In genomic region chr2:31255952-31256938, GRCm38 (mm10) we compare ENCODE assay signal across 8 mouse cellular contexts. TPM values are rescaled to one million over a fixed set of nuclear protein-coding genes. Genes with fewer than 3 reads are reported as not detected.
A peak's percentile ranks its signal among the peaks of the same experiment; 100 is the strongest.
DNase-seq lines count a peak whose midpoint lies in the region; ATAC-seq lines count a peak whose summit lies in the region.

No protein-coding gene starts in this region.

- peak; percentile 39 for DNase-seq in adrenal gland, adult 2 months
- DNase-seq in adrenal gland, postnatal 4 days (ENCODE audit: low spot score in 2 of 2), result no peak
- DNase-seq in cerebellum, postnatal 36 days, result peak; percentile 67 to 74
- peak; percentile 36 to 58 for DNase-seq in gastrocnemius, postnatal 36 days
- peak; percentile 74 for DNase-seq in intestine, embryonic 14.5 days (ENCODE audit: low spot score)
- DNase-seq in limb, embryonic 11.5 days (ENCODE audit: low spot score), result peak; percentile 63
- DNase-seq in spleen, adult 18-20 months, result peak; percentile 72 to 74

- H3K9me3 ChIP-seq in intestine, embryonic 14.5 days (ENCODE audit: control insufficient read depth, low read length), result no peaks in the 10 kb centered on the region
- no peaks in the 10 kb centered on the region for H3K9me3 ChIP-seq in limb, embryonic 11.5 days (ENCODE audit: control insufficient read depth, low read length)
- no peaks in the 10 kb centered on the region for H3K9me3 ChIP-seq in midbrain, embryonic 12.5 days

- H3K4me2 ChIP-seq in intestine, embryonic 14.5 days (ENCODE audit: low read length), result peak overlapping the region; percentile 39
- H3K4me2 ChIP-seq in limb, embryonic 11.5 days (ENCODE audit: low read depth, severe bottlenecking), result peak overlapping the region; percentile 1; the same call in 1 of the 2 replicates
- 0 out of 2 replicates have a peak overlapping the region, but pooled peaks have one; percentile 8 for H3K4me2 ChIP-seq in midbrain, embryonic 12.5 days (replicated peaks)

- intact Hi-C loops in gastrocnemius, postnatal 36 days (cut with DNase I), result no loop called here

- H3K9ac ChIP-seq in intestine, embryonic 14.5 days (ENCODE audit: low read length), result peak overlapping the region; percentile 29
- H3K9ac ChIP-seq in limb, embryonic 11.5 days (ENCODE audit: low read length), result peak overlapping the region; percentile 36; the same call in 1 of the 2 replicates
- H3K9ac ChIP-seq in midbrain, embryonic 12.5 days (replicated peaks), result no peak overlapping the region; the same call in 1 of the 2 replicates

- peak overlapping the region; percentile 75 for H3K27ac ChIP-seq in intestine, embryonic 14.5 days (ENCODE audit: low read depth)
- H3K27ac ChIP-seq in limb, embryonic 11.5 days (replicated peaks; ENCODE audit: low read depth, low read length), result no peak overlapping the region
- H3K27ac ChIP-seq in midbrain, embryonic 12.5 days (replicated peaks), result 0 out of 2 replicates have a peak overlapping the region, but pooled peaks have one; percentile 20

- no peaks in the 10 kb centered on the region for H3K27me3 ChIP-seq in intestine, embryonic 14.5 days (replicated peaks; ENCODE audit: control insufficient read depth, insufficient read depth, low read length)
- no peaks in the 10 kb centered on the region for H3K27me3 ChIP-seq in limb, embryonic 11.5 days (ENCODE audit: control insufficient read depth, insufficient read depth, low read length)
- peaks cover 3% of the 10 kb centered on the region; the same call in 1 of the 2 replicates for H3K27me3 ChIP-seq in midbrain, embryonic 12.5 days

- no peak overlapping the region for H3K4me3 ChIP-seq in intestine, embryonic 14.5 days (ENCODE audit: low read depth, low read length)
- H3K4me3 ChIP-seq in limb, embryonic 11.5 days (ENCODE audit: low read depth, low read length), result no peak overlapping the region
- H3K4me3 ChIP-seq in midbrain, embryonic 12.5 days, result no peak overlapping the region

- ATAC-seq in intestine, embryonic 14.5 days (replicated peaks; ENCODE audit: low FRiP score, low TSS enrichment, low read depth), result no peak
- no peak for ATAC-seq in limb, embryonic 11.5 days (ENCODE audit: insufficient number of reproducible peaks, low FRiP score, low TSS enrichment, low read depth)
- no peak for ATAC-seq in midbrain, embryonic 12.5 days (ENCODE audit: low FRiP score, low read depth)

- no peaks in the 10 kb centered on the region for H3K36me3 ChIP-seq in intestine, embryonic 14.5 days (ENCODE audit: control insufficient read depth, insufficient read depth, low read length)
- H3K36me3 ChIP-seq in limb, embryonic 11.5 days (ENCODE audit: control insufficient read depth, insufficient read depth, low read length), result no peaks in the 10 kb centered on the region
- no peaks in the 10 kb centered on the region for H3K36me3 ChIP-seq in midbrain, embryonic 12.5 days

- WGBS in intestine, embryonic 14.5 days, result 14% methylated on average over 21 of the region's 21 CpGs
- 22% methylated on average over 21 of the region's 21 CpGs for WGBS in limb, embryonic 11.5 days
- WGBS in midbrain, embryonic 12.5 days, result 20% methylated on average over 21 of the region's 21 CpGs

- peaks cover 37% of the 10 kb centered on the region for H3K4me1 ChIP-seq in intestine, embryonic 14.5 days (replicated peaks; ENCODE audit: control insufficient read depth, insufficient read depth, low read length)
- H3K4me1 ChIP-seq in limb, embryonic 11.5 days (ENCODE audit: control insufficient read depth, insufficient read depth, low read length), result peaks cover 37% of the 10 kb centered on the region
- H3K4me1 ChIP-seq in midbrain, embryonic 12.5 days, result peaks cover 54% of the 10 kb centered on the region

RNA-seq across cellular contexts. Expression of gene Ncs1, which starts 10.6 kb away (rescaled TPM):
- 10 to 100 TPM in 1 of 2 experiments, 1 to 10 TPM in 1; 3.0 to 12.8 TPM for total RNA-seq in adrenal gland, adult 2 months (2021)
- 2.9 and 3.9 TPM in 2 replicates for polyA plus RNA-seq in adrenal gland, adult 2 months (2012; rRNA removed)
- 10 to 100 TPM in 1 of 2 experiments, 1 to 10 TPM in 1; 8.0 to 15.4 TPM for total RNA-seq in adrenal gland, postnatal 4 days (2021)
- total RNA-seq in gastrocnemius, postnatal 36 days (2021), result 1 to 10 TPM; 4.0 to 4.9 TPM
- polyA plus RNA-seq in intestine, embryonic 14.5 days (2014; fragmentation: Nextera tagmentation; extraction: Ambion mirVana), result 35.3 and 39.1 TPM in 2 replicates
- 59.6 and 61.9 TPM in 2 replicates for polyA plus RNA-seq in limb, embryonic 11.5 days (2014; fragmentation: Nextera tagmentation; extraction: Ambion mirVana)
- polyA plus RNA-seq in midbrain, embryonic 12.5 days (2016; fragmentation: Nextera tagmentation; extraction: Ambion mirVana), result 75.8 and 90.3 TPM in 2 replicates

RNA-seq across cellular contexts. Expression of gene Hmcn2, which starts 58.0 kb away (rescaled TPM):
- under 1 TPM; 0.93 to 0.95 TPM for total RNA-seq in adrenal gland, adult 2 months (2021)
- 8.3 and 9.4 TPM in 2 replicates for polyA plus RNA-seq in adrenal gland, adult 2 months (2012; rRNA removed)
- total RNA-seq in adrenal gland, postnatal 4 days (2021), result 1 to 10 TPM; 2.7 TPM
- 10 to 100 TPM; 28.6 to 30.1 TPM for total RNA-seq in gastrocnemius, postnatal 36 days (2021)
- polyA plus RNA-seq in intestine, embryonic 14.5 days (2014; fragmentation: Nextera tagmentation; extraction: Ambion mirVana), result 10.0 and 10.3 TPM in 2 replicates
- polyA plus RNA-seq in limb, embryonic 11.5 days (2014; fragmentation: Nextera tagmentation; extraction: Ambion mirVana), result not detected in 2 replicates
- 0.09 TPM in 1 of 2 replicates, not detected in the other for polyA plus RNA-seq in midbrain, embryonic 12.5 days (2016; fragmentation: Nextera tagmentation; extraction: Ambion mirVana)

Comparison
In these comparisons a context has a peak if more than half of its experiments do, and no peak if none do; other contexts are left out.
1. DNase-seq: peak in adrenal gland, adult 2 months (single experiment), cerebellum, postnatal 36 days (2 of 2), gastrocnemius, postnatal 36 days (2 of 2), intestine, embryonic 14.5 days (single experiment), limb, embryonic 11.5 days (single experiment) and spleen, adult 18-20 months (2 of 2); none in adrenal gland, postnatal 4 days (0 of 2).
2. Peak in every context shown above with its lines, with median percentiles within 50 percentile points of each other: H3K4me2 ChIP-seq.